Mouse (Mus musculus): ENCODE measurements at regions not wholly inside any gene's neighbourhood (a gene's known extent, or its start where the extent isn't known, plus 50 kb on each side); places are given as distances from the start of the nearest gene placed in this dataset.

DNA sequence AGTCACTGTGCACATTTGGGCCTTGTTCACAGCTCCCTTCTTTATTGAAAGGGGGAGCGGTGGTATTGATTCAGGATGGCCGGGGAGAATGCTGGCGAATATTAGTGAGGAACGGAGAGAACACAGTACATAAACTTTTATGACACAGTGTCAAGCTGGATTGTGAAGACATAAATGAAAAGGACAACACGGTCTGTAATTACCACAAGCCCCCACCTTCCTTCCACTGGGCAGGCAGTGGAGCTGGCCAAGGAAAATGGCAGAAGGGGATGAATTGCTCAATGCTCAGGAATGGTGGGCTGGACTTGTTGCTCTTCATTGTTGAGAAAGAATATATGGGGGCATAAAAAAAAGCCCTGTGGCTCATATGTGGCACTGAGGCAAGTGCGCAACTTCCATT is 486.6 kb downstream of the Ccdc171 start:
- in situ Hi-C loops (cut with MboI; ENCODE audit: low pct_ligation_motif_present, low pct_unique_long_range_greater_than_20kb, low sequenced_read_pairs), result no loop called here
- Histone ChIP-seq H3K27me3 (replicated peaks) (no peaks in the 10 kb centered on the region), H3K9ac (ENCODE audit: insufficient read depth, low read depth) (no peak overlapping the region), H3K79me2 (replicated peaks; ENCODE audit: control insufficient read depth, extremely low read depth, insufficient read depth, poor library complexity, severe bottlenecking) (no peaks in the 10 kb centered on the region), H3K4me1 (ENCODE audit: control insufficient read depth in 1 of 2, insufficient read depth in 2 of 2) (no peaks in the 10 kb centered on the region), H3K9me3 (replicated peaks; ENCODE audit: low read length) (peaks cover 83% of the 10 kb centered on the region), H3K4me3 (replicated peaks in 1 of 3; ENCODE audit: low read depth in 2 of 3, low read length in 2 of 3, poor library complexity in 1 of 3) (no peak overlapping the region), H3K36me3 (replicated peaks in 1 of 2; ENCODE audit: control insufficient read depth in 1 of 2, insufficient read depth in 1 of 2, low read length in 1 of 2) (no peaks in the 10 kb centered on the region), H3K4me2 (ENCODE audit: insufficient read depth, low read depth, poor library complexity, severe bottlenecking) (no peak overlapping the region), H3K27ac (ENCODE audit: insufficient read depth, low read depth) (no peak overlapping the region)
- TF ChIP-seq ZC3H11A (IDR thresholded peaks at IDR 0.05; ENCODE audit: low read depth, low read length) (no peak), SIN3A (IDR thresholded peaks at IDR 0.05; ENCODE audit: low read length) (no peak), CHD2 (IDR thresholded peaks at IDR 0.05; ENCODE audit: low read length) (no peak), MAZ (IDR thresholded peaks at IDR 0.05; ENCODE audit: low read depth, low read length) (no peak), HCFC1 (IDR thresholded peaks at IDR 0.05; ENCODE audit: low read depth, low read length) (no peak), POLR2A (IDR thresholded peaks at IDR 0.05; ENCODE audit: low read depth, low read length) (no peak), EP300 (IDR thresholded peaks at IDR 0.05; ENCODE audit: low read length) (no peak), ZMIZ1 (IDR thresholded peaks at IDR 0.05; ENCODE audit: low read depth, low read length) (no peak), CTCF (conservative IDR thresholded peaks at IDR 0.05 in 1 of 2, IDR thresholded peaks at IDR 0.05 in 1 of 2; ENCODE audit: low read depth in 2 of 2, low read length in 2 of 2) (no peak), IRF4 (IDR thresholded peaks at IDR 0.05; ENCODE audit: low read depth, low read length) (no peak), JUN (IDR thresholded peaks at IDR 0.05; ENCODE audit: insufficient read depth, low read depth, low read length) (no peak), JUND (conservative IDR thresholded peaks at IDR 0.05; ENCODE audit: low read depth, low read length) (no peak), CHD1 (IDR thresholded peaks at IDR 0.05; ENCODE audit: low read depth, low read length) (no peak), ZKSCAN1 (IDR thresholded peaks at IDR 0.05; ENCODE audit: borderline replicate concordance, low read depth, low read length) (no peak), GABPA (IDR thresholded peaks at IDR 0.05; ENCODE audit: insufficient replicate concordance, low read depth, low read length) (no peak), MXI1 (IDR thresholded peaks at IDR 0.05; ENCODE audit: low read depth, low read length) (no peak), USF1 (IDR thresholded peaks at IDR 0.05; ENCODE audit: low read depth, low read length) (no peak), USF2 (conservative IDR thresholded peaks at IDR 0.05; ENCODE audit: low read depth, low read length) (no peak)
- dilution Hi-C loops (cut with MboI; ENCODE audit: extremely low pct_ligation_motif_present, extremely low pct_unique_long_range_greater_than_20kb, low sequenced_read_pairs), result no loop called here
- DNase-seq (ENCODE audit: extremely low read depth), result no peak

DNA sequence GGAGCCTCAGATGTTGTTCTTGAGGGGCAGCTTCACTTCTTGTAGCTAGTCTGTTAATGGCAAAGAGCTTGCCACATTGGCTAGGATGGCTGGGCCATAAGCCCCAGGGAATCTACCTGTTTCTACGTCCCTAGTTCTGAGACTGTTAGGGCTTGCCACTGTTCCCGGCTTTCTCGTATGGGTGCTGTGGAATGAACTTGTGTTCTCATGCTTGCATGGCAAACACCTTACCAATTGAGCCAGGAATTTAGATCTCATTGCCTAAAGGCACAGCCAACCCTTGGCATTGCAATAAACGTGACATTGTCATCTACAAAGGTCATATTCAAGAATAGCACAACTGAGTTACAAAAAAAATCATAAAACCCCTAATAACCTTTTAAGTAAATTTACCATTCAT is 489.8 kb downstream of the Ccdc171 start:
- dilution Hi-C loops (cut with MboI; ENCODE audit: extremely low pct_ligation_motif_present, extremely low pct_unique_long_range_greater_than_20kb, low sequenced_read_pairs), result no loop called here

More for the DNA sequence above, 489.8 kb downstream of the Ccdc171 start:
- H3K4me1 ChIP-seq (ENCODE audit: control insufficient read depth in 1 of 2, insufficient read depth in 2 of 2), result no peaks in the 10 kb centered on the region
- no peaks in the 10 kb centered on the region for H3K36me3 ChIP-seq (replicated peaks in 1 of 2; ENCODE audit: control insufficient read depth in 1 of 2, insufficient read depth in 1 of 2, low read length in 1 of 2)
- H3K9ac ChIP-seq (ENCODE audit: insufficient read depth, low read depth), result no peak overlapping the region
- H3K27ac ChIP-seq (ENCODE audit: insufficient read depth, low read depth), result no peak overlapping the region
- in situ Hi-C loops (cut with MboI; ENCODE audit: low pct_ligation_motif_present, low pct_unique_long_range_greater_than_20kb, low sequenced_read_pairs), result no loop called here
- no peak overlapping the region for H3K4me3 ChIP-seq (replicated peaks in 1 of 3; ENCODE audit: low read depth in 2 of 3, low read length in 2 of 3, poor library complexity in 1 of 3)
- no peak for DNase-seq (ENCODE audit: extremely low read depth)
- TF ChIP-seq RAD21 (IDR thresholded peaks at IDR 0.05; ENCODE audit: low read depth, low read length) (no peak), GABPA (IDR thresholded peaks at IDR 0.05; ENCODE audit: insufficient replicate concordance, low read depth, low read length) (no peak), UBTF (IDR thresholded peaks at IDR 0.05; ENCODE audit: low read depth, low read length) (no peak), SIN3A (IDR thresholded peaks at IDR 0.05; ENCODE audit: low read length) (no peak), JUN (IDR thresholded peaks at IDR 0.05; ENCODE audit: insufficient read depth, low read depth, low read length) (no peak), E2F4 (IDR thresholded peaks at IDR 0.05; ENCODE audit: insufficient replicate concordance, low read depth, low read length) (no peak), TBP (conservative IDR thresholded peaks at IDR 0.05; ENCODE audit: low read depth, low read length) (no peak), MAZ (IDR thresholded peaks at IDR 0.05; ENCODE audit: low read depth, low read length) (no peak), MEF2A (IDR thresholded peaks at IDR 0.05; ENCODE audit: borderline replicate concordance, low read depth, low read length) (no peak), ZC3H11A (IDR thresholded peaks at IDR 0.05; ENCODE audit: low read depth, low read length) (no peak), POLR2A (IDR thresholded peaks at IDR 0.05; ENCODE audit: low read depth, low read length) (no peak), MAX (IDR thresholded peaks at IDR 0.05; ENCODE audit: low read length) (no peak), ETS1 (conservative IDR thresholded peaks at IDR 0.05; ENCODE audit: low read depth, low read length) (no peak)
- H3K4me2 ChIP-seq (ENCODE audit: insufficient read depth, low read depth, poor library complexity, severe bottlenecking), result no peak overlapping the region
- H3K27me3 ChIP-seq (replicated peaks), result no peaks in the 10 kb centered on the region
- H3K9me3 ChIP-seq (replicated peaks; ENCODE audit: low read length), result peaks cover 91% of the 10 kb centered on the region
- no peaks in the 10 kb centered on the region for H3K79me2 ChIP-seq (replicated peaks; ENCODE audit: control insufficient read depth, extremely low read depth, insufficient read depth, poor library complexity, severe bottlenecking)
